Mouse (Mus musculus): ENCODE data around the gene Fgfr2.

DNA sequence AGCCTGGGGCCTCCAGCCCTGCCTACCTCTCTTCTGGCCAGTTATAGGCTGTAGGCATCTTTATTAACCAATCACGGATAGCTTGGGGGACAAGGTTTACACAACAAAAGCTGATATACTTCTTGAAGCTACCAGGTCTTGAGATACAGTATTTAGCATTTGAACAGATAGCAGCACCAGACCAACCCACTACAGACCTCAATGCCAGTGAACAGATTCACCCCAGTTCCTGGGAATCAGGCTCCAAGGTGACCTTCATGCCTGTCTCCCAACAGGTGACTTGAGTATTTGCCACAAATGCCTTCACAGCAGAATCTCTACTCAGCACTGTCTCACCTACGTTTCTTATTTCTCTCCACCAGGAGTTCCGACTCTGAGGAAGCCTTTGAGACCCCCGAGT, 2406.8 kb downstream of the Fgfr2 start:
- TF ChIP-seq CTCF (IDR thresholded peaks at IDR 0.05; ENCODE audit: control insufficient read depth, insufficient read depth, insufficient read length) (no peak), CEBPB (IDR thresholded peaks at IDR 0.05; ENCODE audit: low read depth) (no peak), USF1 (IDR thresholded peaks at IDR 0.05; ENCODE audit: low read depth) (no peak)
